In genomic region chr4:39605046-39605445, GRCm38 (mm10) we compare ENCODE assay signal across 18 mouse cellular contexts.
"Had no signal": no experiment of that assay in that cellular context is flagged by ENCODE, and none has a peak within 500 bp of the region (broad histone marks: within the 10 kb centered on the region; RNA-seq: fewer than 3 reads in every experiment).

No protein-coding gene starts in this region.

- ATAC-seq: midbrain, embryonic 16.5 days had no signal

- H3K9me3 ChIP-seq: midbrain, embryonic 10.5 days; midbrain, embryonic 12.5 days; neural tube, embryonic 13.5 days; neural tube, embryonic 15.5 days had no signal

- DNase-seq: lung, postnatal 10 days; lung, postnatal 4 days; midbrain, embryonic 14.5 days; retina, postnatal 1 day; right cerebral cortex, adult 18-20 months; right cerebral cortex, postnatal 25 days; right cerebral cortex, postnatal 4 days; spleen, adult 18-20 months; thymus, adult 18-20 months; thymus, postnatal 14 days; thymus, postnatal 36 days had no signal

- H3K4me3 ChIP-seq: midbrain, embryonic 10.5 days; midbrain, embryonic 12.5 days; myocyte; neural tube, embryonic 13.5 days; neural tube, embryonic 15.5 days had no signal

- H3K27ac ChIP-seq: midbrain, embryonic 10.5 days; midbrain, embryonic 12.5 days; neural tube, embryonic 13.5 days; neural tube, embryonic 15.5 days had no signal

- H3K27me3 ChIP-seq: midbrain, embryonic 12.5 days; neural tube, embryonic 13.5 days; neural tube, embryonic 15.5 days had no signal

- H3K36me3 ChIP-seq: midbrain, embryonic 10.5 days; midbrain, embryonic 12.5 days; neural tube, embryonic 13.5 days; neural tube, embryonic 15.5 days had no signal

- H3K9ac ChIP-seq: lung, embryonic 14.5 days; midbrain, embryonic 12.5 days; neural tube, embryonic 13.5 days; neural tube, embryonic 15.5 days had no signal

- H3K4me1 ChIP-seq: midbrain, embryonic 10.5 days; midbrain, embryonic 12.5 days; neural tube, embryonic 13.5 days; neural tube, embryonic 15.5 days had no signal
